Mouse (Mus musculus) hindbrain, postnatal 0 days (tissue): Measurements from ENCODE around the gene Wbp1l. TPM values are rescaled to one million over a fixed set of nuclear protein-coding genes. Genes with fewer than 3 reads are reported as not detected.
"Not testable (repeated sequence)": the region's sequence is repeated elsewhere in the genome, so short reads cannot be mapped to it uniquely, and the experiment has no call there.

Source experiments
- ATAC-seq: fragments of 200-750 bp; cut with Nextera tagmentation; 2 replicates; pipeline ENCODE4 v1.8.0; 2017; ENCODE audit warnings: mild to moderate bottlenecking, moderate TSS enrichment, moderate library complexity
- DNase-seq: peaks from one replicate; pipeline ENCODE4 v3.0.0-alpha.2; 2015; ENCODE audit warnings: low spot score
- H3K27ac ChIP-seq: fragments of 300-500 bp; sonication (generic); 2 replicates; pipeline ENCODE4 v1.5.1; 2014; ENCODE audit warnings: mild to moderate bottlenecking
- H3K27me3 ChIP-seq: fragments of 300-500 bp; sonication (generic); 2 replicates; pipeline ENCODE4 v1.6.1; 2014; ENCODE audit warnings: low read length, mixed read lengths; ENCODE audit not compliant: insufficient read depth
- H3K36me3 ChIP-seq: fragments of 300-500 bp; sonication (generic); 2 replicates; pipeline ENCODE4 v1.6.1; 2014; ENCODE audit warnings: low read length, mixed read lengths; ENCODE audit not compliant: insufficient read depth
- H3K4me1 ChIP-seq: fragments of 300-500 bp; sonication (generic); 2 replicates; pipeline ENCODE4 v1.6.1; 2014; ENCODE audit warnings: antibody characterized with exemption, low read length, mixed read lengths; ENCODE audit not compliant: insufficient read depth
- H3K4me2 ChIP-seq: fragments of 300-500 bp; sonication (generic); 2 replicates; pipeline ENCODE4 v1.6.1; 2014; ENCODE audit warnings: low read depth, mild to moderate bottlenecking, low read length, moderate library complexity, mixed read lengths
- H3K4me3 ChIP-seq: fragments of 300-500 bp; sonication (generic); 2 replicates; pipeline ENCODE4 v1.5.1; 2014; ENCODE audit warnings: low read length
- H3K9ac ChIP-seq: fragments of 300-500 bp; sonication (generic); replicated peaks from 2 replicates; pipeline ENCODE4 v1.6.1; 2014; ENCODE audit warnings: mild to moderate bottlenecking, low read length, moderate library complexity, mixed read lengths
- H3K9me3 ChIP-seq: fragments of 300-500 bp; sonication (generic); 2 replicates; pipeline ENCODE4 v1.6.1; 2016; ENCODE audit warnings: low read length, mixed read lengths
- CTCF ChIP-seq: IDR thresholded peaks from 2 replicates; pipeline ENCODE4 v1.5.1; 2016; ENCODE audit warnings: antibody characterized with exemption, control low read depth, low read depth
- WGBS: fragments of 180-500 bp; shearing (Covaris S2); extraction: QIAGEN DNeasy Blood & Tissue Kit; methylation state at CpG from one replicate; pipeline ENCODE4 v1.1.7; 2014; 5-methylcytosine and 5-hydroxymethylcytosine counted together
- polyA plus RNA-seq: library from polyadenylated mRNA; unstranded; fragments of >200 nt; fragmentation: Nextera tagmentation; extraction: Ambion mirVana; gene quantifications from 2 replicates; pipeline ENCODE4 v1.2.1, GENCODE M21; 2015
- total RNA-seq: library from RNA; depleted of rRNA; stranded (reverse); fragments of >200 nt; gene quantifications from 2 replicates; pipeline ENCODE4 v1.2.3, GENCODE M21; 2014

Gene Wbp1l
- total and polyA plus RNA-seq, 2 experiments from 2014 or later: 30.3 to 52.3 TPM

GRCm38 (mm10) chr19:46562581-46563515, 36.0 kb upstream of the Wbp1l start:
- TF ChIP-seq CTCF: no peak
- Histone ChIP-seq H3K27me3 (no peaks in the 10 kb centered on the region), H3K36me3 (peaks cover 3% of the 10 kb centered on the region; the same call in 1 of the 2 replicates), H3K27ac (peak overlapping the region; percentile 54; the same call in 1 of the 2 replicates), H3K9ac (no peak overlapping the region), H3K4me2 (no peak overlapping the region), H3K4me3 (no peak overlapping the region), H3K9me3 (no peaks in the 10 kb centered on the region), H3K4me1 (no peaks in the 10 kb centered on the region)
- 85% methylated on average over 14 of the region's 14 CpGs for WGBS
- DNase-seq (no peak), ATAC-seq (no peak)

- no peak for TF ChIP-seq CTCF
- 85% methylated on average over 4 of the region's 4 CpGs for WGBS
- no peak for ATAC-seq
Observed at GRCm38 (mm10) chr19:46563603-46564002, 35.3 kb upstream of the Wbp1l start.

GRCm38 (mm10) chr19:46564043-46564462, 34.8 kb upstream of the Wbp1l start:
- no peaks in the 10 kb centered on the region for H3K27me3 ChIP-seq
- H3K36me3 ChIP-seq: no peaks in the 10 kb centered on the region
- no peaks in the 10 kb centered on the region for H3K9me3 ChIP-seq
- H3K4me1 ChIP-seq: no peaks in the 10 kb centered on the region
- no peak overlapping the region for H3K4me3 ChIP-seq
- ATAC-seq (no peak), DNase-seq (no peak)
- WGBS: 72% methylated on average over 14 of the region's 14 CpGs
- no peak overlapping the region for H3K9ac ChIP-seq
- TF ChIP-seq CTCF: no peak
- H3K27ac ChIP-seq: no peak overlapping the region; the same call in 1 of the 2 replicates
- no peak overlapping the region for H3K4me2 ChIP-seq

More at GRCm38 (mm10) chr19:46563603-46564002, 35.3 kb upstream of the Wbp1l start:
- H3K9ac ChIP-seq: no peak overlapping the region
- H3K36me3 ChIP-seq: no peaks in the 10 kb centered on the region
- no peaks in the 10 kb centered on the region for H3K27me3 ChIP-seq
- no peaks in the 10 kb centered on the region for H3K4me1 ChIP-seq
- H3K9me3 ChIP-seq: no peaks in the 10 kb centered on the region
- no peak overlapping the region for H3K4me2 ChIP-seq
- H3K27ac ChIP-seq: no peak overlapping the region; the same call in 1 of the 2 replicates
- H3K4me3 ChIP-seq: no peak overlapping the region
- DNase-seq: no peak

- not testable (repeated sequence) for ATAC-seq
Observed at GRCm38 (mm10) chr19:46571211-46571877, 27.5 kb upstream of the Wbp1l start.

GRCm38 (mm10) chr19:46571878-46572244, 27.0 kb upstream of the Wbp1l start:
- no peak for TF ChIP-seq CTCF

More at GRCm38 (mm10) chr19:46571211-46571877, 27.5 kb upstream of the Wbp1l start:
- H3K27me3 ChIP-seq, DNase-seq, H3K9me3 ChIP-seq, H3K9ac ChIP-seq, H3K36me3 ChIP-seq: not testable (repeated sequence)
- Histone ChIP-seq H3K4me3 (peak overlapping the region; percentile 82), H3K4me1 (peaks cover 15% of the 10 kb centered on the region), H3K4me2 (peak overlapping the region; percentile 58), H3K27ac (peak overlapping the region; percentile 85; the same call in 1 of the 2 replicates)
- WGBS: 73% methylated on average over 3 of the region's 3 CpGs

GRCm38 (mm10) chr19:46572548-46572947, 26.3 kb upstream of the Wbp1l start:
- WGBS: under 1% methylated on average over 17 of the region's 17 CpGs
- Histone ChIP-seq H3K27me3 (no peaks in the 10 kb centered on the region), H3K4me3 (peak overlapping the region; percentile 82), H3K4me2 (peak overlapping the region; percentile 58), H3K36me3 (no peaks in the 10 kb centered on the region), H3K4me1 (peaks cover 15% of the 10 kb centered on the region), H3K9ac (peak overlapping the region; percentile 81), H3K27ac (peak overlapping the region; percentile 85), H3K9me3 (no peaks in the 10 kb centered on the region)
- no peak for TF ChIP-seq CTCF
- ATAC-seq (peak; percentile 33; the same call in 1 of the 2 replicates), DNase-seq (peak; percentile 39)

More at GRCm38 (mm10) chr19:46571878-46572244, 27.0 kb upstream of the Wbp1l start:
- Histone ChIP-seq H3K36me3 (no peaks in the 10 kb centered on the region), H3K4me3 (peak overlapping the region; percentile 82), H3K27ac (peak overlapping the region; percentile 85), H3K9me3 (no peaks in the 10 kb centered on the region), H3K4me2 (peak overlapping the region; percentile 58), H3K4me1 (peaks cover 15% of the 10 kb centered on the region), H3K27me3 (no peaks in the 10 kb centered on the region), H3K9ac (peak overlapping the region; percentile 81)
- WGBS: 8% methylated on average over 10 of the region's 10 CpGs
- ATAC-seq (no peak), DNase-seq (peak; percentile 50)
